Mouse (Mus musculus): ENCODE data around the gene Hemgn.

The Hemgn gene

GRCm38 (mm10) chr4:46413406-46413805 is at the start of gene Hemgn:
TSS of gene Hemgn (minus strand) at chr4:46413506.
- no peak for DNase-seq

DNA sequence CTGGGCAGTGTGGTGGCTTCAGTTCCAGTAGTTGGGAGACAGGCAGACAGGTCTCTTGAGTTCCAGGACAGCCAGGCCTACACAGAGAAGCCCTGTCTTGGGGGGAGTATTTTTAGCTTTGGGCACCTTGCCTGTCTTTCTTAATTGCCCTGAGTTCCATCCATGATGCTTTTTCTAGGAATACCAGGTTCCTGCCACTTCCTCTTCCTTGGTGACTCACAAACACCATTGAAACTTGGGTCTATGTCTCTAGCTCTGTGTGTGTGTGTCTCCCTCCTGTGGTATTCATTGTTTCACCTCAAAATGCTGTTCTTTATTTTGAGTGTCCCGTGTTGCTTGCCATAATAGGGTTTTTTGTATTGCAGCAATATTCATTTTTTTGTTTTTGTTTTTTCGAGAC is 45.1 kb upstream of the Hemgn start:
- DNase-seq, result no peak

GRCm38 (mm10) chr4:46457186-46457585 is 43.9 kb upstream of the Hemgn start:
- no peak for DNase-seq

GRCm38 (mm10) chr4:46456762-46457161 is 43.5 kb upstream of the Hemgn start:
- DNase-seq, result no peak

DNA sequence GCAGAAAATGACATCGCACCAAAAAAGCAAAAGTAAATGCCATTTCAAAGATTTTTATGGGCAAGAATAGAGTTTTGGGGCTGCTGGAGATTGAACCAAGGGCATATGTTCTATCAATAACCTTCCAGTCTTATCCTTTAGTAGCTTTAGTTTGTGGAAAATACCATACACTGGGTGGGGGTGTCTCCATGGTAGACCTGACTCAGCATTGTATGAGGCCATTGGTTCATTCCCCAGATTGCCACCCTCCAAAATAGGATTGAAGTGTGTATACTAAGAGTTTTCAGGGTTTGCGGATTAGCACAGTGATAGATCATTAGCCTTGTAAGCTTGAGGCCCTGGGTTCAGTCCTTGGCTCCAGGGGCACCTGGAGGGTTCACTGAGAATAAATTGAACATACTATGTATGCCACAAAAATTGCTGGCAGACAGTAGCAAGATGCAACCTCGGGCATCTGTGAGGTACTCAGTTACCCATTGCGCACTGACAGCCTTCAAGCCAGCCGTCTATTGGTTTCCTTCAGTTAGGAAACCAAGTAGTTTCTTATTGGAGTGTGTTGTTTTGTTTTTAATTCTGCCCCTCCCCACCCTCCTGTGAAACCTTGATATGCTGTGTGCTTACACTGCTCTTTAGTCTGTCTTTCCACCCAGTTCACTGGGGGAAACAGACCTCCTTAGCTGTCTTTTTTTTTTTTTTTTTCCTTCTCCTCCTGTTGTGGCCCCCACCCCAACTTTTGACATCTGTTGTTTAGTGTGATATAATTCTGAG is 41.0 kb upstream of the Hemgn start:
- DNase-seq, result no peak

DNA sequence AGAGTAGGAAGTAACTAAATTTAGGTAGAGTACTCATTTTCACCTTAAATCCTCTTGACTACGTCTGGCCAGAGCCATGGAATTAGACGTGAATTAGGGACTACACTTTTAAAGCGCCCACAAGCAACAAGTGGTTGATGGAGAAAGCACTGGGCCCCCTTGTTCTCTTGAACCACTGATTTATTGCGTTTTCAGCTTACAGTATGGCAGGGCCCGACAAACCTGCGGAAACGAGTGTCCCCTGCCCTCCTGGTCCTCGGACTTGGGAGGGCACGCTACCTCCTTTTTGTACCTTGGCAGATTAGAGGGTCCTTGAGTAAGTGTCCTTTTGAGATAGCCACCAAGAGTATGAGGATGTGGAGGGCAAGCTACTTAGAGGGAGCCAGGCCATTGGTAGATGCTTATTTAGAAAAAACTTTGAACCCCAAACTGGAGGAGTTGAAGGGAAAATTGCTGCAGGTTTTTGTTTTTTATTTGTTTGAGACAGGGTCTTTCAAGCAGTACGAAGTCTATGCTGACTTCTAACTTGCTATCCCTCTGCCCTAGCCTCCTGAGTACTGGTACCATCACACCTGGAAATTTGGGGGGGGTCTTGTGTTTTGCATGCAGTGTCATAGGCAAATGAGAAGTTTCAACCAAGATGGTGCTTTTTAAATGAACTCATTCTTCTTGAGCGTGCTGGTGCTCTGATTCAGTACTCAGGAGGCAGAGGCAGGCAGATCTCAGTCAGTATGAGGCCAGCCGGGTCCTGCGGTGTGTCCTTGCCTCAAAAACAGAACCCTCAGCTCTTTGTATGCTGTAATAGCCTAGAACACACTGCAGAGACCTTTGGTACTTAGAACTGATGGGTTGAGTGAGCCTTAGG is 39.8 kb upstream of the Hemgn start:
- DNase-seq, result no peak

DNA sequence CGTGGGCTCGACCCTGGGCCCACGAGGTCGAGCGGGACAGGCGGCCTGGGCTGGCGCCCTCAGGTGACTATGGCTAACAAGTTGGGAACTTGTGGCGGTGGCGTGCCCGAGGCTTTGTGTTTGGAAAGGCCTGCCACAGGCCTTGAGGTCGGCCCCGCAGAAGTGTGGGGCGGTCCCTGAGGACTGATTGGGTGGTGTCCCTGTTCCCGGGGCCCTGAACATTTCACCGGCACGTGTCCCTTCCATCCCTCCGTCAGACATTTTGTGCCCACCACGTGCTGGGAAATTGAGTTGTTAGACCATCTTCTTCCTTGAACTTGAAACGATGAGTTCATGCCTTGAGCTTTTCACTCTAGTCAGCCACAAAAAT is 39.2 kb upstream of the Hemgn start:
- DNase-seq, result peak; percentile 70

DNA sequence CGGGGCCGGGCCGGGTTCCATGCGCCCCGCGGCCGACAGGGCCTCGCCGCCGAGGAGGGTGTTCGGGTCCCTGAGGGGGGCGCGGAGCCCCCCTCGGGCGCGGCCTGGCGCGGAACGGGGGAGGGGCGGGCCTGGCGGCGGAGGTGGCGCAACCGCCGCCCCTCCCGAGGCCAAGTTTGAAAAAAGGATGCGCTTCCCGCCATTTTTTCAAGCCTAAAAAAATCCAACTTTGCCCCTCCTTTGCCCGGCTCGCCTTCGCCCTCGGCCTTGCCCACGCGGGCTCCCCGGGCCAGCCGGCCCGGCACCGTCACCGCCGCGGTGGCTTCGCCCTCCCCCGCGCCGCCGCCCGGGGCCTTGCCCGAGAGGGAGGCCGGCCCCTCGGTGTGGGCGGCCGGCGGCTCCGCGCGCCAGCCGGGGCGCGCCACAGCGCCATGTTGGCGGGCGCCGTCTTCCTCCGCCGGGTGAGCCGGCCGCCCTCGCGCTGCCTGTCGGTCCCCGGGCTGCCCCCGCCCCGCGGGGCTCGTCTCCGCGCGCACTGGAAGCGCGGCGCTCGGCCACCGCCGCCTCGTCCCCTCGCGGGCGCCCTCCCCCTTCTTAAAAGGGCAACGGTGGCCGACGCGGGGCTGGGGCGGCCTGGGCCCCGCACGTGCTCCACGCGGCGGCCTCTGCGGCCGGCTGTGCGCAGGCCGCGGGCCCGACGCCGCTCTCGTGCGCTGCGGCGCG is 38.6 kb upstream of the Hemgn start:
- DNase-seq, result peak; percentile 82

DNA sequence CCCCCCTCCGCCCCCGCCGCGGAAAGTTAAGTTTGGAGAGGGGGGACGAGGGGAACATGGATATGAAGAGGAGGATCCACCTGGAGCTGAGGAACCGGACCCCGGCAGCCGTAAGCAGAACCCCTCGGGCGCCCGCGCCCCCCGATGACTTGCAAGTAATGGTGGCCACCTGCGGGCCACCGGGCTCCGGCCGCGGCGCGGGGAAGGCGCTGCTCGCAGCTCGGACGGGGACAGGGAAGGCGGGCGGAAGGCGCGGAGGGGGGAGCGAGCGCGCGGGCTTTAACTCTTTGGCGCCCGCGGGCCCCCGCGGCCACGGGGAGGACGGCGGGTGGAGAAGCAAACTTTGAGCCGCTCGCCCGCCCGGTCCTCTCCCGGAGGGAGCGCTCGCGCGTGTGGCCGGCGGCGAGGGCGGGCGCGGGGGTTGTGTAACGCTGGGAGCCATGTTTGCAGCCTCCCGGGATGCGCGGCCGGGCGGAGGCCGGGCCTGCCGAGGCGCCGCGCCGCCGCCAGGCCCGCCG is 38.0 kb upstream of the Hemgn start:
- peak; percentile 83 for DNase-seq

DNA sequence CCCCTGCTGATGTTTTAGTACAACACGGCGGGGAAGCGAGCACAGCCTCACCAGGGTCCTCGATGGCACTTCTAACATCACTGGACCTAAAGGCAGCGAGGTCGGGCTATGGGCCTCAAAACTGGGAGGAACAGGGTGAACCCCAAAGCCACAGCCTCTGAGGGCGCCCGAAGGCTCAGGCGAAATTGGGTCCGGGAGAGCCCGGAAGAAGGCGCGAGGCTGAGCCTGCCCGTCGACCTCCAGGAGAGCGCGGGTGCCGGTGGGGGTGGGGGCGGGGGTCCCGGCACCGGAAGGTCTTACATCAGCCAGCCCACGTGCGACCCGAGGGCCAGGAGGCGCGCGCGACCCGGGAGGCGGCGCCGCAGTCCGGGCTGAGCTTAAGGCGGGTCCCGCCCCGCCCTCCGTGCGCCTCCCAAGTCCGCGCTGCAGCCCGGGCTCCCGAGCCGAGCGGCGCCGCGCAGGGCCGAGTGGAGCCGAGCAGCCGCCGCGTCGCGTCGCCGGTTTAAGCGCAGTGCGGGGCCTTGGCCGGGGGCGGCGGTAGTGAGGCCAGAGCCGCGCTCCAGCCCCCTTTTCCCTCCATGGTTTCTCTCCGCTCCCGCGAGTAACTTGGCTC is 37.3 kb upstream of the Hemgn start, which contains the start of gene Anp32b:
Gene Anp32b, plus strand, starts transcription at position 384 of the 613 bp plus-strand sequence.
- peak; percentile 96 for DNase-seq

DNA sequence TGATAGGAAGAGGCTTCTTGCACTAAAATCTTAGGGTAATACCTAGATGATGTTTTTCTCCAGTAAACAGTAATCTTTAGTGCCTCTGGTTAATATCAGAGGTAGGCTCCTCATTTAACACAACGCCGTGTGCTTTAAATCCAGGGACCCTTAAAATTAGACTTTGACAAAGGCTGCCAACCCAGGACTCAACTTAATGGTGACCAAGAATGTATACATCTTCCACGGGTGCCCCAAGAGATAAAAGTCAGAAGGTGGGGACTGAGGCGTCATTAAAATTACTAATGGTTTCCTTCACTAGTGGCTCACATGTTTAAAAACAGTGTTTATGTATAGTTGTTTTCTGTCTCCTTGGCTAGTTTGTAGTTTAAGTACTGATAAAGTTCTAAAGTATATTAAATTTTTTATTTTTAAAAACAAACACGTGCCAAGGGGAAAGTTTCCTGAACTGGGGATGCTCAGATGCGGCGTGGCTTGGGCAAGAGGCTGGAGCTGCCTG is 36.8 kb upstream of the Hemgn start:
- no peak for DNase-seq

DNA sequence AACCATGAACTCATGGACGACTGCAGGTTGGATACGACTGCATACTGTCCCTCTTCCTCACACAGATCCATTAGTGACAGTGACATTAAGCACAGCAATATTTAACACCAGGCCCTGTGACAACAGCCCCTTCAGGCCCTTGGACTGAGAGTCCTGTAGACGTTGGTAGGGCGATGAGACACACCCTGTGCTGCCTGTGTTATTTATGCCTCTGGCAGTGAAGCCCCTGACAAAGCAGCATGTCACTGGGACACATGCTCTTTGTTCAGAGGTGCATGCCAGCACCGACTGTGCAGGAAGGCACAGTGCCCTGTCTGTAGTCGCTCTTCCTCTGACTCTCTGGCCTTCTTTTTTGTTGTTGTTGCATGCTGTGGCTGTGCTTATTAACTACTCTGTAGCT is 35.6 kb upstream of the Hemgn start:
- DNase-seq, result no peak

DNA sequence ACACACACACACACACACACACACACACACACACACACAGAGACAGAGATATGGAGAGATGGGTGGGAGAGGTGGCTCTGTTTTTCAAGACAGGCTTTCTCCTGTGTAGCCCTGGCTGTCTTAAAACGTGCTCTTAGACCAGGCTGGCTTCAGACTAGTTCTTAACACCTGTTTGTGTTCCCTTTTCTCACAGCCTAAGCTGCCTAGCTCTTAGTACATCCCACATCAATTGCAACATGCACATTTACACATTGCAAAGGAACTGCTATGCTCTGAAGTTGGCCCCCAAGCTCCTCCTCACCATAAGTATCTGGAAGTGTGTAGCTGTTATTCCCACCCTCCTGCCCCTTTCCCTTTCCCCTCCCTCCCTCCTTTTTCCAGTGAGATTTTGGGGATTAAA is 34.2 kb upstream of the Hemgn start:
- DNase-seq, result no peak

- DNase-seq, result no peak
These were observed 32.1 kb upstream of the Hemgn start for GRCm38 (mm10) chr4:46445237-46445945.

GRCm38 (mm10) chr4:46442501-46442900 is 29.2 kb upstream of the Hemgn start:
- no peak for DNase-seq

GRCm38 (mm10) chr4:46432339-46433036 is 19.2 kb upstream of the Hemgn start:
- no peak for DNase-seq

GRCm38 (mm10) chr4:46428903-46429499 is 15.7 kb upstream of the Hemgn start:
- no peak for DNase-seq

DNA sequence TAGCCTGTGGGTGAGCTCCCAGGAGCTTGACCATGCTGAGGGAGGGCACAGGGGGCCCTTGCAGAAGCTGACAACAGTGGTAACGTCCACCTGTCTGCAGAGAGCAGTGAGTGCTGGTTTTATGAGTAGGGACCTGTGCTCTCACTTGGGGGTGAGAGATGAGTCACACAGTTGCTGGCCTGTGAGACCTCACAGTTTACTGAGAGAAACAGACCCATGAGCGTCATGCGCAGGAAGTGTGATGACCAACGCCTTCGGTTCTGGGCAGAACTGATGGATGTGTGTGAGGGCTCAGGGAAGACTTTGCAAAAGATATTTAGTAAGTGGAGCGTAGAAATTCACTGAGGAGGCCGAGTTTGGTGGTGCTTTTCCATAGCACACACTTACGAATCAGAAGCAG is 9.3 kb upstream of the Hemgn start:
- DNase-seq, result no peak

DNA sequence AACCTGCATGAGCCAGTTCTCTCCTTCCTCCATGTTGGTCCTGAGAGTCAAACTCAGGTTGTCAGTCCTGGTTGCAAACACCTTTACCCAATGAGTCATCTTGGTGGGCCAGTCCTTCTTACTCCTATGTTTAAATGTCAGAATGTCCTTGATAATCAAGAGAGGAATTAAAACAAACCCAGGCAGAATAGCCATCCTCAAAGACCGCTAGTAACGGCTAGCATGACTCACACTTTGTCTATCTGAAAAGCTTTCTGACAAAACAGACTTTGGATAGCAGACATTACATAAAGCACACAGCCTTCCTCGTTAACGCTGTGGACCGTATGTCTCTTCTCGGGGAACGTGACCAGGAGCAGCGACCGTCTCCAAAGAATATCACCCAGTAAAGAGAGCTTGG is 5.5 kb upstream of the Hemgn start:
- no peak for DNase-seq

DNA sequence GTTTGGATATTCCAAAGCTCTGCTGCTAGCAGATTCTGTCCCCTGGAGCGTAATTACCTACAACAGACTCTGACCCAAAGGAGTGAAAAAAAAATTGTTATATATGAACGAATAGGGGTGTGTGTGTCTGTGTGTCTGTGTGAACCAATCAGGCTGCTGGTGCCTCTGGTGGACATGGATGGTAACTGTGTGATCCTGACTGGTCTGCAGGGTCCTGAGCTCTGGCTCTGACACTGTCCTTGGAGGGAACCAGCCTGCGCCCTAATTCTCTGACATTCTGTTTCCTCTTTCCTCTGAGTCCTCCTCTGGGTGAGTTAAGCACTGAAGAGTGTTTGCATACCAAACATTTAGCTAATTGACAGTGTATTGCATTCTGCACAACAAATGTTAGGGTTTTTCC is 4.2 kb upstream of the Hemgn start:
- peak; percentile 40 for DNase-seq

DNA sequence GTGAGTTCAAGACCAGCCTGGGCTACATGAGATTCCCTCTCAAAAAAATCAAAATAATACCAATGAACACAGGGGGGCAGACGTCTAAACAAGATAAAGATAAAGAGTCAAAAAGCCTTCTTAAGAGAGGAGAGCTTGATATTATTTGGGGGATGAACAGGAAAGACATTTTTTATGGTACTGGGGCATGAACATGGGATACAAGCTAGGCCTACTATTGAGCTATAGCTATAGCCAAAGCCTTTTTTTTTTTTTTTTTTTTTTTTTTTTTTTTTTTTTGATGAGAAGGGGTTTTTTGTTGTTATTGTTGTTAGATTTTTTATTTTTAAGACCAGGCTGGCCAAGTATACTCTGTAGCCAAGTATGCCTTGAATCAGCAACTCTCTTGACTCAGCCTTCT is 1.2 kb downstream of the Hemgn start:
- DNase-seq, result no peak

Data from kidney, postnatal 10 days (tissue).